Mouse (Mus musculus): ENCODE data around the gene Plxnb3. TPM values are rescaled to one million over a fixed set of nuclear protein-coding genes. Genes with fewer than 3 reads are reported as not detected.

Plxnb3 gene
- polyA plus RNA-seq (2021; fragmentation: Nextera tagmentation): 2.7 and 3.8 TPM in 2 replicates
- long read RNA-seq, experiment 1, partial matches to known transcripts: 1 of 1 reads
- long read RNA-seq, experiment 1, other reads (novel, unspliced or antisense): 0 of 1 reads
- long read RNA-seq, experiment 2, full-length matches to known transcripts: 1 of 41 reads
- long read RNA-seq, experiment 2, partial matches to known transcripts: 22 of 41 reads
- long read RNA-seq, experiment 2, other reads (novel, unspliced or antisense): 18 of 41 reads

GRCm38 (mm10) chrX:73756334-73757140, at the start of gene Plxnb3:
Plxnb3 (plus strand) TSS chrX:73757090.

GRCm38 (mm10) chrX:73716109-73716661, 40.7 kb upstream of the Plxnb3 start, which contains the start of the genes Bcap31 and Abcd1:
Bcap31 (minus strand) TSS chrX:73716175.
Abcd1 (plus strand) TSS chrX:73716597.

GRCm38 (mm10) chrX:73774168-73774760, 17.4 kb downstream of the Plxnb3 start, which contains the start of gene Srpk3:
Srpk3 (plus strand) TSS chrX:73774405.

GRCm38 (mm10) chrX:73786364-73787224, 29.7 kb downstream of the Plxnb3 start, which contains the start of the genes Idh3g and Ssr4:
Idh3g (minus strand) TSS chrX:73786897.
Ssr4 (plus strand) TSS chrX:73787028.

Other genes with a start within 250 kb of the Plxnb3 start
- gene Dusp9, start 117.7 kb upstream of the Plxnb3 start, polyA plus RNA-seq (2021; fragmentation: Nextera tagmentation): 0.05 and 0.11 TPM in 2 replicates
- 91.8 and 102 TPM in 2 replicates for gene Pnck, start 97.0 kb upstream of the Plxnb3 start, polyA plus RNA-seq (2021; fragmentation: Nextera tagmentation)
- gene Slc6a8, start 83.9 kb upstream of the Plxnb3 start, polyA plus RNA-seq (2021; fragmentation: Nextera tagmentation): 6.8 and 7.5 TPM in 2 replicates
- 155 and 159 TPM in 2 replicates for gene Bcap31, start 40.9 kb upstream of the Plxnb3 start, polyA plus RNA-seq (2021; fragmentation: Nextera tagmentation)
- gene Abcd1, start 40.5 kb upstream of the Plxnb3 start, polyA plus RNA-seq (2021; fragmentation: Nextera tagmentation): 2.6 and 2.7 TPM in 2 replicates
- gene Srpk3, start 17.3 kb downstream of the Plxnb3 start, polyA plus RNA-seq (2021; fragmentation: Nextera tagmentation): 0.50 and 0.78 TPM in 2 replicates
- gene Idh3g, start 29.8 kb downstream of the Plxnb3 start, polyA plus RNA-seq (2021; fragmentation: Nextera tagmentation): 198 and 218 TPM in 2 replicates
- 174 and 181 TPM in 2 replicates for gene Ssr4, start 29.9 kb downstream of the Plxnb3 start, polyA plus RNA-seq (2021; fragmentation: Nextera tagmentation)
- 1.0 and 1.7 TPM in 2 replicates for gene Pdzd4, start 67.9 kb downstream of the Plxnb3 start, polyA plus RNA-seq (2021; fragmentation: Nextera tagmentation)
- gene Avpr2, start 135.0 kb downstream of the Plxnb3 start, polyA plus RNA-seq (2021; fragmentation: Nextera tagmentation): not detected in 2 replicates
- gene L1cam, start 139.0 kb downstream of the Plxnb3 start, polyA plus RNA-seq (2021; fragmentation: Nextera tagmentation): 27.9 and 34.5 TPM in 2 replicates
- gene Arhgap4, start 164.8 kb downstream of the Plxnb3 start, polyA plus RNA-seq (2021; fragmentation: Nextera tagmentation): 0.51 and 0.67 TPM in 2 replicates
- 98.4 and 109 TPM in 2 replicates for gene Naa10, start 164.9 kb downstream of the Plxnb3 start, polyA plus RNA-seq (2021; fragmentation: Nextera tagmentation)
- 9.4 and 10.0 TPM in 2 replicates for gene Renbp, start 173.8 kb downstream of the Plxnb3 start, polyA plus RNA-seq (2021; fragmentation: Nextera tagmentation)
- 20.0 and 21.0 TPM in 2 replicates for gene Hcfc1, start 209.3 kb downstream of the Plxnb3 start, polyA plus RNA-seq (2021; fragmentation: Nextera tagmentation)

All from layer of hippocampus, adult 6 months (tissue).